Mouse (Mus musculus) forebrain, embryonic 15.5 days (tissue): ENCODE measurements around the gene Gm20661. TPM values are rescaled to one million over a fixed set of nuclear protein-coding genes. Genes with fewer than 3 reads are reported as not detected.
A peak's percentile ranks its signal among the peaks of the same experiment; 100 is the strongest.

Source experiments
- ATAC-seq: fragments of 200-750 bp; cut with Nextera tagmentation; replicated peaks from 2 replicates; pipeline ENCODE4 v1.8.0; 2017; ENCODE audit warnings: mild to moderate bottlenecking, moderate TSS enrichment, moderate library complexity
- H3K27ac ChIP-seq: fragments of 300-500 bp; sonication (generic); replicated peaks from 2 replicates; pipeline ENCODE4 v1.5.1; 2015; ENCODE audit warnings: mild to moderate bottlenecking, inconsistent platforms
- H3K27me3 ChIP-seq: fragments of 300-500 bp; sonication (generic); 2 replicates; pipeline ENCODE4 v1.6.1; 2015; ENCODE audit warnings: inconsistent platforms
- H3K36me3 ChIP-seq: fragments of 300-500 bp; sonication (generic); 2 replicates; pipeline ENCODE4 v1.6.1; 2015; ENCODE audit warnings: mild to moderate bottlenecking, inconsistent platforms
- H3K4me1 ChIP-seq: fragments of 300-500 bp; sonication (generic); 2 replicates; pipeline ENCODE4 v1.6.1; 2015; ENCODE audit warnings: inconsistent platforms
- H3K4me2 ChIP-seq: fragments of 300-500 bp; sonication (generic); replicated peaks from 2 replicates; pipeline ENCODE4 v1.6.1; 2015; ENCODE audit warnings: mild to moderate bottlenecking, inconsistent platforms
- H3K4me3 ChIP-seq: fragments of 300-500 bp; sonication (generic); 2 replicates; pipeline ENCODE4 v1.5.1; 2015; ENCODE audit warnings: mild to moderate bottlenecking, inconsistent platforms
- H3K9ac ChIP-seq: fragments of 300-500 bp; sonication (generic); replicated peaks from 2 replicates; pipeline ENCODE4 v1.6.1; 2015; ENCODE audit warnings: mild to moderate bottlenecking, inconsistent platforms
- H3K9me3 ChIP-seq: fragments of 300-500 bp; sonication (generic); 2 replicates; pipeline ENCODE4 v1.6.1; 2016; ENCODE audit warnings: inconsistent platforms
- WGBS: fragments of 180-500 bp; shearing (Covaris S2); methylation state at CpG from one replicate; pipeline ENCODE4 v1.1.7; 2015; ENCODE audit warnings: mixed read lengths; 5-methylcytosine and 5-hydroxymethylcytosine counted together
- polyA plus RNA-seq: library from polyadenylated mRNA; unstranded; fragments of >200 nt; fragmentation: Nextera tagmentation; extraction: Ambion mirVana; gene quantifications from 2 replicates; pipeline ENCODE4 v1.2.1, GENCODE M21; 2015

The Gm20661 gene
- polyA plus RNA-seq, 1 experiment from 2014 or later, result 0.83 TPM

GRCm38 (mm10) chr9:107955613-107956289 lies 27.1 kb upstream of the Gm20661 start:
- Histone ChIP-seq H3K27ac (no peak overlapping the region), H3K36me3 (0 out of 2 replicates have a peak, but pooled peaks cover 4% of the 10 kb centered on the region), H3K4me2 (no peak overlapping the region), H3K27me3 (no peaks in the 10 kb centered on the region), H3K4me1 (peaks cover 15% of the 10 kb centered on the region), H3K9ac (no peak overlapping the region), H3K4me3 (no peak overlapping the region), H3K9me3 (no peaks in the 10 kb centered on the region)
- ATAC-seq, result no peak
- WGBS, result 89% methylated on average over 6 of the region's 6 CpGs

- Histone ChIP-seq H3K4me1 (peaks cover 17% of the 10 kb centered on the region), H3K27me3 (no peaks in the 10 kb centered on the region), H3K27ac (no peak overlapping the region), H3K9ac (no peak overlapping the region), H3K9me3 (no peaks in the 10 kb centered on the region), H3K36me3 (0 out of 2 replicates have a peak, but pooled peaks cover 4% of the 10 kb centered on the region), H3K4me2 (no peak overlapping the region), H3K4me3 (no peak overlapping the region)
- ATAC-seq, result no peak
- WGBS, result 41% methylated on average over 6 of the region's 6 CpGs
These were observed 25.7 kb upstream of the Gm20661 start for GRCm38 (mm10) chr9:107957141-107957540.

- Histone ChIP-seq H3K9ac (no peak overlapping the region), H3K4me2 (no peak overlapping the region), H3K27me3 (no peaks in the 10 kb centered on the region), H3K27ac (peak overlapping the region; percentile 83), H3K4me3 (no peak overlapping the region), H3K9me3 (no peaks in the 10 kb centered on the region), H3K36me3 (0 out of 2 replicates have a peak, but pooled peaks cover 4% of the 10 kb centered on the region), H3K4me1 (peaks cover 20% of the 10 kb centered on the region)
- no peak for ATAC-seq
- WGBS, result 77% methylated on average over 6 of the region's 6 CpGs
These were observed 23.0 kb upstream of the Gm20661 start for GRCm38 (mm10) chr9:107959896-107960295.

- no peaks in the 10 kb centered on the region for H3K27me3 ChIP-seq
These were observed 21.9 kb upstream of the Gm20661 start for GRCm38 (mm10) chr9:107960928-107961327.

GRCm38 (mm10) chr9:107961351-107961762 lies 21.5 kb upstream of the Gm20661 start:
- Histone ChIP-seq H3K4me1 (peaks cover 20% of the 10 kb centered on the region), H3K27ac (peak overlapping the region; percentile 83), H3K9ac (0 out of 2 replicates have a peak overlapping the region, but pooled peaks have one; percentile 15), H3K27me3 (no peaks in the 10 kb centered on the region), H3K9me3 (no peaks in the 10 kb centered on the region), H3K4me3 (0 out of 2 replicates have a peak overlapping the region, but pooled peaks have one; percentile 10), H3K36me3 (0 out of 2 replicates have a peak, but pooled peaks cover 4% of the 10 kb centered on the region), H3K4me2 (peak overlapping the region; percentile 28)
- peak; percentile 78 for ATAC-seq
- 62% methylated on average over 10 of the region's 10 CpGs for WGBS

More at GRCm38 (mm10) chr9:107960928-107961327, 21.9 kb upstream of the Gm20661 start:
- no peaks in the 10 kb centered on the region for H3K9me3 ChIP-seq
- 0 out of 2 replicates have a peak overlapping the region, but pooled peaks have one; percentile 15 for H3K9ac ChIP-seq
- peaks cover 20% of the 10 kb centered on the region for H3K4me1 ChIP-seq
- no peak for ATAC-seq
- peak overlapping the region; percentile 83 for H3K27ac ChIP-seq
- WGBS, result 83% methylated on average over 4 of the region's 4 CpGs
- 0 out of 2 replicates have a peak, but pooled peaks cover 4% of the 10 kb centered on the region for H3K36me3 ChIP-seq
- H3K4me3 ChIP-seq, result no peak overlapping the region
- H3K4me2 ChIP-seq, result peak overlapping the region; percentile 28

GRCm38 (mm10) chr9:107961881-107962280 lies 21.0 kb upstream of the Gm20661 start:
- H3K27ac ChIP-seq, result peak overlapping the region; percentile 83
- ATAC-seq, result peak; percentile 41
- peak overlapping the region; percentile 28 for H3K4me2 ChIP-seq
- peaks cover 20% of the 10 kb centered on the region for H3K4me1 ChIP-seq
- no peaks in the 10 kb centered on the region for H3K9me3 ChIP-seq
- no peak overlapping the region for H3K9ac ChIP-seq
- 0 out of 2 replicates have a peak, but pooled peaks cover 4% of the 10 kb centered on the region for H3K36me3 ChIP-seq
- H3K4me3 ChIP-seq, result no peak overlapping the region
- WGBS, result 38% methylated on average over 5 of the region's 5 CpGs
- no peaks in the 10 kb centered on the region for H3K27me3 ChIP-seq

- no peaks in the 10 kb centered on the region for H3K27me3 ChIP-seq
- H3K9me3 ChIP-seq, result no peaks in the 10 kb centered on the region
- no peak overlapping the region for H3K4me3 ChIP-seq
- H3K4me2 ChIP-seq, result no peak overlapping the region
- H3K9ac ChIP-seq, result no peak overlapping the region
- H3K27ac ChIP-seq, result no peak overlapping the region
- ATAC-seq, result no peak
- H3K36me3 ChIP-seq, result no peaks in the 10 kb centered on the region
- WGBS, result 92% methylated on average over 9 of the region's 9 CpGs
- peaks cover 20% of the 10 kb centered on the region for H3K4me1 ChIP-seq
These were observed 19.9 kb upstream of the Gm20661 start for GRCm38 (mm10) chr9:107962916-107963315.

GRCm38 (mm10) chr9:107963700-107964099 lies 19.2 kb upstream of the Gm20661 start:
- Histone ChIP-seq H3K4me3 (no peak overlapping the region), H3K27ac (no peak overlapping the region), H3K27me3 (no peaks in the 10 kb centered on the region), H3K36me3 (no peaks in the 10 kb centered on the region), H3K4me1 (peaks cover 20% of the 10 kb centered on the region), H3K9ac (no peak overlapping the region), H3K9me3 (no peaks in the 10 kb centered on the region), H3K4me2 (no peak overlapping the region)
- 28% methylated on average over 5 of the region's 5 CpGs for WGBS
- ATAC-seq, result no peak

- WGBS, result 96% methylated on average over 9 of the region's 9 CpGs
- H3K27me3 ChIP-seq, result no peaks in the 10 kb centered on the region
These were observed 18.2 kb upstream of the Gm20661 start for GRCm38 (mm10) chr9:107964681-107965080.

GRCm38 (mm10) chr9:107966676-107967075 lies 16.2 kb upstream of the Gm20661 start:
- Histone ChIP-seq H3K27ac (no peak overlapping the region), H3K4me1 (peaks cover 7% of the 10 kb centered on the region), H3K36me3 (no peaks in the 10 kb centered on the region), H3K4me3 (no peak overlapping the region), H3K4me2 (no peak overlapping the region), H3K9ac (no peak overlapping the region), H3K27me3 (no peaks in the 10 kb centered on the region), H3K9me3 (no peaks in the 10 kb centered on the region)
- WGBS, result 91% methylated on average over 10 of the region's 10 CpGs
- no peak for ATAC-seq

More at GRCm38 (mm10) chr9:107964681-107965080, 18.2 kb upstream of the Gm20661 start:
- H3K9ac ChIP-seq, result no peak overlapping the region
- H3K9me3 ChIP-seq, result no peaks in the 10 kb centered on the region
- H3K4me3 ChIP-seq, result no peak overlapping the region
- H3K27ac ChIP-seq, result no peak overlapping the region
- H3K4me2 ChIP-seq, result no peak overlapping the region
- H3K4me1 ChIP-seq, result peaks cover 20% of the 10 kb centered on the region
- H3K36me3 ChIP-seq, result no peaks in the 10 kb centered on the region
- no peak for ATAC-seq

GRCm38 (mm10) chr9:107967437-107967836 lies 15.4 kb upstream of the Gm20661 start:
- H3K4me1 ChIP-seq, result no peaks in the 10 kb centered on the region
- no peak overlapping the region for H3K4me3 ChIP-seq
- no peaks in the 10 kb centered on the region for H3K9me3 ChIP-seq
- H3K9ac ChIP-seq, result no peak overlapping the region
- no peaks in the 10 kb centered on the region for H3K27me3 ChIP-seq
- 88% methylated on average over 6 of the region's 6 CpGs for whole genome bisulfite sequencing
- H3K36me3 ChIP-seq, result no peaks in the 10 kb centered on the region
- H3K4me2 ChIP-seq, result no peak overlapping the region
- ATAC-seq, result no peak
- H3K27ac ChIP-seq, result no peak overlapping the region

- 89% methylated on average over 7 of the region's 7 CpGs for WGBS
- H3K4me1 ChIP-seq, result no peaks in the 10 kb centered on the region
- H3K27ac ChIP-seq, result no peak overlapping the region
- no peaks in the 10 kb centered on the region for H3K9me3 ChIP-seq
- no peak overlapping the region for H3K4me3 ChIP-seq
- no peak for ATAC-seq
- H3K27me3 ChIP-seq, result no peaks in the 10 kb centered on the region
- H3K36me3 ChIP-seq, result no peaks in the 10 kb centered on the region
- H3K9ac ChIP-seq, result no peak overlapping the region
- H3K4me2 ChIP-seq, result no peak overlapping the region
These were observed 14.3 kb upstream of the Gm20661 start for GRCm38 (mm10) chr9:107968531-107968930.
